Mouse (Mus musculus) kidney, postnatal 4 days (tissue): ENCODE measurements at regions not wholly inside any gene's neighbourhood (a gene's known extent, or its start where the extent isn't known, plus 50 kb on each side); places are given as distances from the start of the nearest gene placed in this dataset.

Experiments used
- DNase-seq, 2 experiments: peaks; one replicate each; pipeline ENCODE4 v3.0.0; 2021; ENCODE audit warnings: mixed read lengths in 2 of 2

DNA sequence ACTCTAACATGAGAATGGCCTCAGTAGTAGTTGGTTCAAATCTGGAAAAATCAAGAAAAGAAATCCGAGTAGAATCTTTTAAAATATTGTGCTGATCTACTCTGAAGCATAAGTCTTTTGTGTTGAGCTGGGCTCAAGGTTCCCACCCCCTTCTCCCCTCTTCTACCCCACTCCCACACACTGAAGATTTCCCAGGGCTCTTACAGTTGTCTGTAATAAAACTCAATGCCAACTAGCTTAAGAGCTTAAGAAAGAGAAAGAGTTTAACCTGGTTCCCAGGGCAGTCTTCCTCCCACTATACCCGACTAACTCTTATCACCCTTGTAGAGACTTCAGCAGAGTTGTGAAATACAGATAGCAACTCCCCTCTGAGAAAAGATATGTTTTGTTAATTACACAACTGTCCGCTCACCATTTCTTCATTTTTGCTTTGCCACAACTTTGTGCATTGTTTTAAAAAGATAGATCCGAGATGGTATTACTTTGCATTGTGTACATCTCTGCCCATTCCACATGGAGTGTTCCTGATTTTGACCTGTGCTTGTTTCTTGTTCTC, 94.0 kb upstream of the Cpeb2 start:
- DNase-seq = no peak

GRCm38 (mm10) chr5:43139813-43140212, 93.2 kb upstream of the Cpeb2 start:
- DNase-seq = no peak

DNA sequence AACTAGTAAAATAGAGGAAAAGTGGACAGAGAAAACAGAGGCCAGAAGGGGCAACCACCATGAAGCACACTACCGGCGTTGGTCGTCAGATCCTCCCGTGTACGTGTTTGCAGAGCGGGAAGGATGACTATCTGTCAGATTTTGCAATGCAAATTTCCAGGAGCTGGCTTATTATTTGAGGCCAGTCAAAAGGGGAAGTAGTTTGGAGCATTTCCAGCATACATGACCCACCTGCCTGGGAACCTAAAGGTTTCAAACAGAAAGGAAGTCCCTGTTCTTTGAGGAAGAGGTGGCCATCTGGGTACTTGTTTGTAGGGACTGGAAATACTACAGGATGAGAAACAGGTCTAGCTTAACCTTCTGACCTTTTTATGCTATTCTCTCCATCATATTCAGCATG, 87.0 kb upstream of the Cpeb2 start:
- no peak for DNase-seq

- DNase-seq = no peak
These were observed 86.0 kb upstream of the Cpeb2 start for GRCm38 (mm10) chr5:43146928-43147327.

- no peak for DNase-seq
These were observed 84.5 kb upstream of the Cpeb2 start for GRCm38 (mm10) chr5:43148486-43148885.

DNA sequence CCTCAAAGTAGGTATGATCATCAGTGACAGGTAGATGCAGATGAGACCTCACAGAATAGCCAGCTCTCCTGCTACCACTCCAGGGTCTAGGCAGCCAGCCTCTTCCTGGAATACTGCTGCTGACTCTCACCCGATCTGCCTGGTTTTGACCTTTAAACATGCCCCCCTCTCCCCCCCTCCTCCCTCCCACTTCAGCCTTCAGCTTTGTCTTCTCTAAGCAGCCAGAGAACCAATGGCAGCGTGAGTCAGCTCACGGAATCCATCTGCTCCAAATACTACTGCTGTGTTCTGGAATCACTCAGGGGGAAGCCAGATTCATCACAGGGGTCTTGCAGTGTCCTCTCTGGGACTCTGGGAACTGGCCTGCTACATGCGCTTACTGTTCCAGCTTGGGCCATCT, 83.4 kb upstream of the Cpeb2 start:
- no peak for DNase-seq

DNA sequence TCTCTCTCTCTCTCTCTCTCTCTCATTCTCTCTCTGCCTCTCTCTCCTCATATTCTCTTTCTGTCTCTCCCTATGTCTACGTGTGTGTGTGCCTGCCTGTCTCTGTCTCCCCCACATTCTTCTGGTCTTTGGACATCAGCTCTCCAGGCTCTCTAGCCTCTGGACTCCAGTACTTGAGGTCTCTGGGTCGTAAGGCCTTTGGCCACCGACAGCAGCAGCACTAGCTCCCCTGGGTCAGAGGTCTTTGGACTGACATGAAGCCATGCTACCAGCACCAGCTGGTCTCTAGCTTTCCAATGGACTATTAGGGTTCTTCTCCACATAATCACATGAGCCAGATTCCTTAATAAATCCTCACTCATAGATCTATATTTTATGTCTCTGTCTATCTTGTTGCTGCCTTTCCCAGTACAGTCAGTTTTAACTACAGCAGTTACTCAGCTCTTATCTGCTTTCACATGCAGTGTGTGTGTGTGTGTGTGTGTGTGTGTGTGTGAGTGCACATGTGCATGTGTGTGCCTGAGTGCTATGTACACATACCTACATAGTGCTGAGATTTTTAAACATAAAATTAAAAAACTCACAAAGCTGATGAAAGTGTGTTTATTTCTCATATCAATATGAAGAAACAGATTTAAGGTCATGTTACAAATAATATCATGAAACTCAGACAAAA, 81.7 kb upstream of the Cpeb2 start:
- DNase-seq = peak in 1 of 2 experiments; percentile 10

DNA sequence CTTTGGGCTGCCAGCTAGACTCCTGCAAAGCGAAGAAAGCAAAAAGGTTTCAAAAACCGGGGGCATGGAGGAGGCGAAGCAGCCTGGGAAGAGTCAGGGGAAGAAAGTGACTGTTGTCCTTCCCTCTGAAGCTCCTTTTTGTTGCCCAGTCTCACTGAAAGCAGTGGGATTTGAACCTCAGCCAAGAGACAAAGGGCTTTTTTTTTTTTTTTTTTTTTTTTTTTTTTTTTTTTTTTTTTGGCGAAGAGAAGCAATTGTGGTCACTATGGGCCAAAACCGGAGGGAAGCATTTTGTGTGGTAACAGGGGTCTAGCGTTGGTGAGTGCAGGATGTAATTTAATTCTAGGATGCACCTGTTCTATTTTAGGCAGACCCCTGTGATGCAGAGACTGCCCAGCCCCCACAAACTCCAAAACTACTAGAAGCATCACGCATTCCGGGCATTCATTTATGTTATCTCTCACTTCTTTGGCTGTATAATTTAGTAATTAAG, 80.8 kb upstream of the Cpeb2 start:
- DNase-seq = no peak

DNA sequence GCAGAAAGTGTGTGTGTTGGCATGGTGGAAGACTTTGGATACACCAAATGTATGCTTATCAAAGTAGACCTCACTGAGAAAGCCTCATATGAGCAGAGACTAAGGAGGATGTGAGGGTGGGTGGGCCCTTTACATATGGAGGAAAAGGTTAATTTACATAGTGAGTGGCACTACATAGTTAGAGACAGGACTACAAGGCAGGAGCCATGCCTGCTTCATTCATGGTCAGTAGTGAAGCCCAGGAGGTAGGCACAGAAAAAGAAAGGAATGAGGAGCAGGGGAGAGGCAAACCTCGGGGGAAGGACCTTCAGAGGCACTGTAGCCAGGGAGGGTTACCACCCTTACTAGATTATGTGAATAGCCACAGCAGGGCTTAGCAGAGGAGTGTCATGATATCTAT, 80.1 kb upstream of the Cpeb2 start:
- no peak for DNase-seq

- DNase-seq = peak in 1 of 2 experiments; percentile 6
These were observed 76.2 kb upstream of the Cpeb2 start for GRCm38 (mm10) chr5:43156771-43157170.

GRCm38 (mm10) chr5:43160140-43160539, 72.8 kb upstream of the Cpeb2 start:
- no peak for DNase-seq

GRCm38 (mm10) chr5:43181475-43181874, 51.5 kb upstream of the Cpeb2 start:
- DNase-seq = peak; percentile 17 to 38
